Mouse (Mus musculus) limb, embryonic 14.5 days (tissue): ENCODE measurements around the gene Apoa2. TPM values are rescaled to one million over a fixed set of nuclear protein-coding genes. Genes with fewer than 3 reads are reported as not detected.

ENCODE experiments used
- ATAC-seq: fragments of 200-750 bp; cut with Nextera tagmentation; 2 replicates; pipeline ENCODE4 v1.8.0; 2017; ENCODE audit warnings: low read depth, moderate number of reproducible peaks, moderate TSS enrichment; ENCODE audit not compliant: low FRiP score
- DNase-seq: peaks from one replicate; pipeline ENCODE4 v3.0.0-alpha.2; 2015; ENCODE audit warnings: low spot score
- H3K27ac ChIP-seq: fragments of 300-500 bp; sonication (generic); replicated peaks from 2 replicates; pipeline ENCODE4 v1.5.1; 2014; ENCODE audit warnings: low read depth, mild to moderate bottlenecking, low read length, moderate library complexity, mixed read lengths
- H3K27me3 ChIP-seq: fragments of 300-500 bp; sonication (generic); 2 replicates; pipeline ENCODE4 v1.6.1; 2014; ENCODE audit warnings: low read length, mixed read lengths; ENCODE audit not compliant: control insufficient read depth, insufficient read depth
- H3K36me3 ChIP-seq: fragments of 300-500 bp; sonication (generic); 2 replicates; pipeline ENCODE4 v1.6.1; 2014; ENCODE audit warnings: mild to moderate bottlenecking, low read length, moderate library complexity, mixed read lengths; ENCODE audit not compliant: control insufficient read depth, insufficient read depth
- H3K4me1 ChIP-seq: fragments of 300-500 bp; sonication (generic); 2 replicates; pipeline ENCODE4 v1.6.1; 2014; ENCODE audit warnings: antibody characterized with exemption, low read length, mixed read lengths; ENCODE audit not compliant: control insufficient read depth, insufficient read depth
- H3K4me2 ChIP-seq: fragments of 300-500 bp; sonication (generic); replicated peaks from 2 replicates; pipeline ENCODE4 v1.6.1; 2014; ENCODE audit warnings: low read depth, mild to moderate bottlenecking, low read length, moderate library complexity; ENCODE audit not compliant: severe bottlenecking
- H3K4me3 ChIP-seq: fragments of 300-500 bp; sonication (generic); replicated peaks from 2 replicates; pipeline ENCODE4 v1.5.1; 2014; ENCODE audit warnings: low read length
- H3K9ac ChIP-seq: fragments of 300-500 bp; sonication (generic); 2 replicates; pipeline ENCODE4 v1.6.1; 2014; ENCODE audit warnings: mild to moderate bottlenecking, low read depth, low read length, moderate library complexity; ENCODE audit not compliant: severe bottlenecking
- H3K9me3 ChIP-seq: fragments of 300-500 bp; sonication (generic); 2 replicates; pipeline ENCODE4 v1.6.1; 2016; ENCODE audit warnings: low read length; ENCODE audit not compliant: control insufficient read depth
- POLR2A ChIP-seq: fragments of 200-500 bp; IDR thresholded peaks from 2 replicates; pipeline ENCODE4 v1.8.0; 2012; ENCODE audit warnings: inconsistent platforms, mild to moderate bottlenecking, moderate library complexity, borderline replicate concordance; ENCODE audit not compliant: insufficient read depth, insufficient read length; ENCODE audit errors: extremely low read depth
- WGBS: fragments of 180-500 bp; shearing (Covaris S2); extraction: QIAGEN DNeasy Blood & Tissue Kit; methylation state at CpG from one replicate; pipeline ENCODE4 v1.1.7; 2014; 5-methylcytosine and 5-hydroxymethylcytosine counted together
- polyA plus RNA-seq, 2 experiments: library from polyadenylated mRNA; depleted of rRNA in 1 of 2; stranded (reverse) in 1 of 2; unstranded in 1 of 2; fragments of >200 nt; fragmentation: Nextera tagmentation in 1 of 2; extraction: Ambion mirVana in 1 of 2; gene quantifications; 2 replicates each; pipeline versions ENCODE4 v1.2.1 to v1.2.3; 2012 to 2014

The Apoa2 gene
- polyA plus RNA-seq, 2 experiments = 1.6 to 4.7 TPM

DNA sequence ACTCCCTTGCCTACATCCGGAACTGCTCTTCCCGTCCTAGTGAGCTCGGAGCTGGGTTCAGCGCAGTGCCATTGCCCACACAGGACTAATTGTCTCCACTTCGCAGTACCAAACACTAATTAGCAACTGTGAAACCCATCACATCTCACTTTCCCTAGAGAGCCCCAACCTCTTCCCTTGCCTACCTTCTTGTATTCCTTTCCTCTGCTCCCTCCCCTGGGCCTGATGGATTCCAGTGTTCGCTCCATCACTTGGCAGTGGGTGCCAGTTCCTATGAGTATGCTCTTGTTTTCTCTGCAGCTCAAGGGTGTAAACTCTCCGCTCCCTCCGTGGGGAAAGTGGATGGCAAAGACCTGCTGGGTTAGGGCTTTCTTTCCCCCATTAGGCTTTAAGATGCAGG is 39.2 kb upstream of the Apoa2 start:
- Histone ChIP-seq H3K4me3 (no peak overlapping the region), H3K27me3 (no peaks in the 10 kb centered on the region), H3K9ac (no peak overlapping the region), H3K9me3 (no peaks in the 10 kb centered on the region), H3K4me1 (peaks cover 19% of the 10 kb centered on the region), H3K36me3 (no peaks in the 10 kb centered on the region), H3K4me2 (no peak overlapping the region), H3K27ac (no peak overlapping the region)
- 54% methylated on average over 8 of the region's 8 CpGs for WGBS
- ATAC-seq (no peak), DNase-seq (no peak)
- TF ChIP-seq POLR2A = no peak

DNA sequence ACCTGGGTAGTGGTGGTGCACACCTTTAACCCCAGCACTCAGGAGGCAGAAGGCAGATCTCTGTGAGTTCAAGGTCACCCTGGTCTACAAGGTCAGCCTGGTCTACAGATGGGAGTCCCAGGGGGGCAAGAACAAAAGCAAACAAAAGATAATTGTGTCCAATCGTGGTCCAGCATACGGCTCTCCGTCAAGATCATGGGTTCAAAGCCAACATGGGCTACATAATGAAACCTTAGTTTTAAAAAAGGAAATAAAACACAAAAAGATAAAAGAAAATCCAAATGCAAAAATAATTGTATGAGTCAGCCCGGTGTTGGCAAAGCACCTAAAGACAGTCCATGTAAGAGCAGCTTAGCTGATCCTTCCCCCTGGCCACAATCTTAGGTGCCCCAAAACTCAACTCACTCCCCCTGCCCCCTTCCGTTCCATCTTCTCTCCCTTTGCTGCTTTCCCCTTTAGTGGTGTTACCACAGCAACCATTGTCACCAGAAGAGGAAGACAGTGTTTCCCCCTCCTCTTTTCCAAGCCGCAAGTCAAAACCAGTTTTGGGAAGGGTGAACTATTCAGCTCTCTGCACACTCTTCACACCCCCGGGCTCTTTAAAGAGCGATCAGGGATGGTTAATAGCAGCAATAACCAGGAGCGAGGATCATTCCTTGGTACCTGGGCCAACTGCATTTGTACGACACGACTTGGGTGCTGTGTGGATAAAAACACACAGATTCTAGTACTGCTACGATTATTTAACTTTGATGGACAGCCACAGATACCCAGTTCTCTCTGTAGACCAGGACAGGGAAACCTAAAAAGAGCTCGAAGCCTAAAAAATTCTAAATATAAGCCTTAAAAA is 36.8 kb upstream of the Apoa2 start:
- H3K4me2 ChIP-seq = no peak overlapping the region
- no peak for DNase-seq
- 67% methylated on average over 13 of the region's 13 CpGs for WGBS
- H3K4me3 ChIP-seq = no peak overlapping the region
- peaks cover 13% of the 10 kb centered on the region; the same call in 1 of the 2 replicates for H3K27me3 ChIP-seq
- no peaks in the 10 kb centered on the region for H3K36me3 ChIP-seq
- no peak for TF ChIP-seq POLR2A
- no peaks in the 10 kb centered on the region for H3K9me3 ChIP-seq
- ATAC-seq = no peak
- H3K9ac ChIP-seq = no peak overlapping the region
- peaks cover 21% of the 10 kb centered on the region for H3K4me1 ChIP-seq
- 0 out of 2 replicates have a peak overlapping the region, but pooled peaks have one; percentile 2 for H3K27ac ChIP-seq

DNA sequence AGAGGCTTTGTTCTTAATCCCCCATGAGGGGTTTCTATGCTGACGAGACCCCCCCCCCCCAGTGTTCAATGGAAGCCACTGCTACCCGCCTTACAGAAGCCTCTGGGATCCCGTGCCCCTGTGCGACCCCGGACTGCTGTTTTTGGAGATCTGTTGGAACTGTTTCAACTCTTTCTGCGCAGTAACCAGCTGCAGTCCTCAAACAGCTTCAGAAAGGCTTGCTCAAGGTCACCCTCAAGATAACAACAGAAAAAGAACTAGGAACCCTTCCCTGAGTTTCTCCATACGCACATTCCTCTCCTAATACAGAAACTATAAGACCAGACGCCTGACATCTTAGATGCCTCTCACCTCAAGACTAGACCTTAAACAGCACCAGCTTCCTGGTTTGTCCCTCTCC is 35.8 kb upstream of the Apoa2 start:
- H3K36me3 ChIP-seq = no peaks in the 10 kb centered on the region
- ATAC-seq (peak; percentile 17; the same call in 1 of the 2 replicates), DNase-seq (no peak)
- H3K9ac ChIP-seq = no peak overlapping the region
- H3K27ac ChIP-seq = no peak overlapping the region; the same call in 1 of the 2 replicates
- H3K9me3 ChIP-seq = no peaks in the 10 kb centered on the region
- H3K4me1 ChIP-seq = peaks cover 24% of the 10 kb centered on the region
- no peak overlapping the region; the same call in 1 of the 2 replicates for H3K4me2 ChIP-seq
- peaks cover 23% of the 10 kb centered on the region; the same call in 1 of the 2 replicates for H3K27me3 ChIP-seq
- no peak overlapping the region for H3K4me3 ChIP-seq
- TF ChIP-seq POLR2A = no peak
- 17% methylated on average over 8 of the region's 8 CpGs for WGBS

DNA sequence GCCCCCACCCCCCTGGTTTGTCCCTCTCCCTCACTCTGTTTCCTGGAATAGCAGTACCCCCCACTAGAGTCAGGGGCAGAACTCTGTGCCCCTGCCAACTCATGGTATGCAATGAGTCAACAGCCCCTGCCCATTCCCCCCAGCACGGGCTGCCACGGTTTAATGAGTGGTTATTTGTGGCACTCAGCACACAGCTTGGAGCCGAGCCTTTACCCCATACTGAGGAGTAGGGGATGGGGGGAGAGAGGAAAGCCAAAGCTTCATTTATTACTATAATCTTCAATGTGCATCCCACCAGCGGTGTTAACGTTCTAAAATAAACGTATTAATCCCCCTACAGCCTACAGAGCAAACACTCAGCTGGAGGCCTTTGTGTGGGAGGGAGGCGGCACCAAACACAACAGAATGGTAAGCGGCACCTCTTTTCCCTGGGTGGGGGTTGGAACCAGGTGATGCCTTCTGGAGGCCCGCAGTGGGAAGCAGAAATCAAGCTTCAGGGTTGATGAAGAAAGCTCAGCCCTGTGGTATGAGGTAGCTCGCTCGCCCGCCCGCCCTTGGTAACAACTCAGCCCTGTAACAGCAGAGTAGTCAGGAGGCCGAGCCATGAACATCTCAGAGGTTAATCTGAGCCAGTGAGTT is 35.3 kb upstream of the Apoa2 start:
- H3K4me3 ChIP-seq = no peak overlapping the region
- peak; percentile 45; the same call in 1 of the 2 replicates for ATAC-seq
- peaks cover 30% of the 10 kb centered on the region for H3K4me1 ChIP-seq
- peaks cover 28% of the 10 kb centered on the region for H3K27me3 ChIP-seq
- H3K4me2 ChIP-seq = no peak overlapping the region; the same call in 1 of the 2 replicates
- 40% methylated on average over 14 of the region's 14 CpGs for WGBS
- TF ChIP-seq POLR2A = no peak
- H3K36me3 ChIP-seq = no peaks in the 10 kb centered on the region
- H3K9me3 ChIP-seq = no peaks in the 10 kb centered on the region
- no peak overlapping the region for H3K9ac ChIP-seq
- H3K27ac ChIP-seq = no peak overlapping the region
- no peak for DNase-seq

DNA sequence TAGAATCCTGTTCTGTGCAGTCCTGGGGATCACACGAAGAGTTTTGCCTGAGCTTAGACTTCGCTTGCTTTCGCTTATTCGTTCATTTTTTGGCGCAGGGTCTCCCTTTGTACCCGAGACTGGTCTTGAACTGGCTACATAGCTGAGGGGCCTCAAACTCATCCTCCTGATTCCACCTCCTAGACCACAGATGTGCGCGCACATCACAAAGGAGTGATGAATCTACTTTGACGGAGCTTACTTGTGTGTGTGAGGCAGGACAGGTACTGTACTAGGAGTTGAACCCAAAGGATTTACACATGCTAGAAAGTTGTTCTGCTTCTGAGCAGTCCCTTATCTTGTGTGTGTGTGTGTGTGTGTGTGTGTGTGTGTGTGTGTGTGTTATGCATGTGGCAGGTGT is 34.0 kb upstream of the Apoa2 start:
- DNase-seq (no peak), ATAC-seq (no peak)
- Histone ChIP-seq H3K4me1 (peaks cover 35% of the 10 kb centered on the region), H3K4me3 (no peak overlapping the region), H3K4me2 (no peak overlapping the region), H3K36me3 (no peaks in the 10 kb centered on the region), H3K9ac (no peak overlapping the region), H3K9me3 (no peaks in the 10 kb centered on the region), H3K27me3 (peaks cover 41% of the 10 kb centered on the region), H3K27ac (no peak overlapping the region)
- no peak for TF ChIP-seq POLR2A
- WGBS = 93% methylated on average over 9 of the region's 9 CpGs
